Mouse (Mus musculus) heart, embryonic 14.5 days (tissue): Measurements from ENCODE around the gene Sned1. TPM values are rescaled to one million over a fixed set of nuclear protein-coding genes. Genes with fewer than 3 reads are reported as not detected.

Experiments
- ATAC-seq: fragments of 200-750 bp; cut with Nextera tagmentation; 2 replicates; pipeline ENCODE4 v1.8.0; 2017; ENCODE audit warnings: low read depth, moderate TSS enrichment; ENCODE audit not compliant: insufficient number of reproducible peaks, insufficient read depth, low FRiP score
- H3K27ac ChIP-seq, 2 experiments: fragments of 200-500 bp in 1 of 2; fragments of 300-500 bp in 1 of 2; sonication (generic) in 1 of 2; replicated peaks in 1 of 2; 2 replicates each; pipeline ENCODE4 v1.5.1; 2012 to 2014; ENCODE audit warnings: low read depth in 2 of 2, low read length in 2 of 2, control low read depth in 1 of 2, mild to moderate bottlenecking in 1 of 2, mixed read lengths in 1 of 2; ENCODE audit not compliant: control insufficient read depth in 1 of 2, insufficient read depth in 1 of 2
- H3K27me3 ChIP-seq: fragments of 300-500 bp; sonication (generic); 2 replicates; pipeline ENCODE4 v1.6.1; 2014; ENCODE audit warnings: mild to moderate bottlenecking, low read length, control low read depth; ENCODE audit not compliant: control insufficient read depth, insufficient read depth
- H3K36me3 ChIP-seq: fragments of 300-500 bp; sonication (generic); 2 replicates; pipeline ENCODE4 v1.6.1; 2014; ENCODE audit warnings: mild to moderate bottlenecking, control low read depth, low read length, mixed read lengths; ENCODE audit not compliant: control insufficient read depth, insufficient read depth
- H3K4me1 ChIP-seq, 2 experiments: fragments of 200-500 bp in 1 of 2; fragments of 300-500 bp in 1 of 2; sonication (generic) in 1 of 2; 2 replicates each; pipeline ENCODE4 v1.6.1; 2012 to 2014; ENCODE audit warnings: low read length in 2 of 2, control low read depth in 1 of 2, mixed read lengths in 1 of 2; ENCODE audit not compliant: control insufficient read depth in 2 of 2, insufficient read depth in 2 of 2
- H3K4me2 ChIP-seq: fragments of 300-500 bp; sonication (generic); 2 replicates; pipeline ENCODE4 v1.6.1; 2014; ENCODE audit warnings: mild to moderate bottlenecking, low read length
- H3K4me3 ChIP-seq, 2 experiments: fragments of 200-500 bp in 1 of 2; fragments of 300-500 bp in 1 of 2; sonication (generic) in 1 of 2; 2 replicates each; pipeline ENCODE4 v1.5.1; 2012 to 2014; ENCODE audit warnings: low read length in 2 of 2, mild to moderate bottlenecking in 2 of 2, control low read depth in 1 of 2, low read depth in 1 of 2, moderate library complexity in 1 of 2; ENCODE audit not compliant: control insufficient read depth in 1 of 2, insufficient read depth in 1 of 2
- H3K9ac ChIP-seq: fragments of 300-500 bp; sonication (generic); 2 replicates; pipeline ENCODE4 v1.6.1; 2014; ENCODE audit warnings: mild to moderate bottlenecking, low read length
- H3K9me3 ChIP-seq: fragments of 300-500 bp; sonication (generic); 2 replicates; pipeline ENCODE4 v1.6.1; 2016; ENCODE audit warnings: low read length, control low read depth; ENCODE audit not compliant: control insufficient read depth
- WGBS: fragments of 180-500 bp; shearing (Covaris S2); extraction: QIAGEN DNeasy Blood & Tissue Kit; methylation state at CpG from one replicate; pipeline ENCODE4 v1.1.7; 2014; 5-methylcytosine and 5-hydroxymethylcytosine counted together
- polyA plus RNA-seq: library from polyadenylated mRNA; unstranded; fragments of >200 nt; fragmentation: Nextera tagmentation; extraction: Ambion mirVana; gene quantifications from 2 replicates; pipeline ENCODE4 v1.2.1, GENCODE M21; 2014

The Sned1 gene
- polyA plus RNA-seq, 1 experiment from 2014 or later, result 3.1 TPM

DNA sequence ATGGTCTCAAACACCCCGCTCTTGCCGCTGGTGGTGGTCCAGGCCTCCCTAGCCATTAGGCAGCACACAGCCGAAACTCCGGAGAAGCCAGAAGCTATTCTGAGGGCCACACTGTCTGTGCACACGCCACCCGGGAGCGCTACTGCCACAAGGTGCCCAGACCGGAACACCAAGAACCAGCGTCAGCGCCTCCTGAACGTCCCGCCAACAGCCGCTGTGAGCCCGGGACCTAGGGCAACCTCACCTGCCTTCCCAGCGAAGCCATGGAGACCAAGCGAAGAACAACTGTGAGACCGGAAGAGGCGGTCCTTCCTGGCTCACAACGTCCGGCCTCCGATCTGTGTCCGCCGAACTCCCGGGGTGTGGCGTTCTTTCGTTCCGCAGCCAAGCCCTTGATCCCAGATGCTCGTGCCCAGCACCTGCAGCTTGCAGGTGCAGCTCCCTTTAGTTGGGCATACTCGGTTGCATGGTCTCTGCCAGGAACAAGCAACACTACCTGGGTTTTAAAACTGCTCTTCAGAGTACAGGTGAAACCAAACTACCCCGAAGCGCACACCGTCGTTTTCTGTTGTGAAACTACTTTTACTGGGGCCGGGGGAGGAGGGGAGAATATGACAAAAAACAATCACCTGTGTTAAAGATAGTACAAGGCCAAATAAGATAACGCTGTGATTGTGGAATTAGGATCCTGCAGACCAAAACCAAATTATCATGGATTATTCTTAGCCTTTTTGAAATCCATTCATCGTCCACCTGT is 70.1 kb downstream of the Sned1 start, which contains the start of gene Mterf4:
Gene Mterf4, minus strand, starts transcription at position 335 of the 757 bp plus-strand sequence.
- H3K9ac ChIP-seq, result peak within 1 kb of the TSS; percentile 76
- H3K4me3 ChIP-seq, result peak within 1 kb of the TSS; percentile 58 to 91
- H3K9me3 ChIP-seq, result no peaks in the 10 kb centered on the region
- peak within 1 kb of the TSS; percentile 73 for H3K4me2 ChIP-seq
- H3K27me3 ChIP-seq, result no peaks in the 10 kb centered on the region
- ATAC-seq, result peak; percentile 79; the same call in 1 of the 2 replicates
- H3K27ac ChIP-seq, result no peak within 1 kb of the TSS; a peak in 2 of 4 replicates
- WGBS, result 9% methylated on average over 36 of the region's 36 CpGs
- peaks cover 2 to 9% of the 10 kb centered on the region in 2 experiments; a peak in 2 of 4 replicates for H3K4me1 ChIP-seq
- peaks cover 48% of the 10 kb centered on the region for H3K36me3 ChIP-seq

DNA sequence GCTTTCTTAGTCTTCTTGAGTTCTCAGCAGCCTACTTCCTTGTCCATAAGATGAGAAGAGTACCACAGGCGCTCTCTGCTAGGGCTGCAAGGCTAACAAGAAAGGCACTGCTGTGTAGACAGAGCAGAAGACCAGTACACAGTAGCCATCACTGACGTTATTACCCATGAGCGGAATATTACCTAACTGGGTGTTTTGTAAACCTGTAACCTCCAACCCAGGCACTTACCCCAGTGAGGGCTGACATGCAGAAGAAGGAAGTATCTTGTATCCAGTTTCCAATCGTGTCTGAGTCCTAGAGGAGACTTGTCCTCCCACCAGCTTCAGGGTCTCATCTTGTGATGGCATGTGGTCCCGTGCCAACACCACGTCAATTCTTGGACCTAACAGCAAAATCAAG is 88.3 kb downstream of the Sned1 start:
- Histone ChIP-seq H3K36me3 (peaks cover 70% of the 10 kb centered on the region), H3K4me3 (no peak overlapping the region), H3K27me3 (no peaks in the 10 kb centered on the region), H3K9ac (no peak overlapping the region), H3K27ac (no peak overlapping the region), H3K4me2 (no peak overlapping the region), H3K4me1 (no peaks in the 10 kb centered on the region), H3K9me3 (no peaks in the 10 kb centered on the region)
- ATAC-seq, result no peak
- WGBS, result 87% methylated on average over 6 of the region's 6 CpGs

DNA sequence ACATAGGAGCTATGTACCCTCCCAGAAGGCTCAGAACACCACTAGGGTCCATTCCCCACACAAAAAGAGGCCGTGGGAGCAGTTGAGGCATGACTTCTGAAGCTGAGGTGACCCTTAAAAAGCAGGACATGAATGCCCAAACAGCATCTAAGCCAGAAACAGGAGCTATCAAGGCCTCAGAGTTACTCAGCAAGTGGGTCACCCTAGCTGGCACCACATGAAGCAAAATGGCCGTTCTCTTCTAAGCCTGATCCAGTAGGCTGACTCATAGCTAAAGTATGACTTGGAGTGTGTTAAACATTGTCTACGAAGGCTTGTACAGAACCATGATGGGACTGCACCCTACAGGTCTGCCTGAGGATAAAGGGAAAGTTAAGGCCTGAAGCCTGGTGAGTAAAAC is 90.8 kb downstream of the Sned1 start:
- Histone ChIP-seq H3K36me3 (peaks cover 61% of the 10 kb centered on the region), H3K4me1 (no peaks in the 10 kb centered on the region), H3K27me3 (no peaks in the 10 kb centered on the region), H3K4me2 (no peak overlapping the region), H3K27ac (no peak overlapping the region), H3K9me3 (no peaks in the 10 kb centered on the region), H3K4me3 (no peak overlapping the region), H3K9ac (no peak overlapping the region)
- ATAC-seq, result no peak
- 74% methylated on average over 3 of the region's 3 CpGs for WGBS

DNA sequence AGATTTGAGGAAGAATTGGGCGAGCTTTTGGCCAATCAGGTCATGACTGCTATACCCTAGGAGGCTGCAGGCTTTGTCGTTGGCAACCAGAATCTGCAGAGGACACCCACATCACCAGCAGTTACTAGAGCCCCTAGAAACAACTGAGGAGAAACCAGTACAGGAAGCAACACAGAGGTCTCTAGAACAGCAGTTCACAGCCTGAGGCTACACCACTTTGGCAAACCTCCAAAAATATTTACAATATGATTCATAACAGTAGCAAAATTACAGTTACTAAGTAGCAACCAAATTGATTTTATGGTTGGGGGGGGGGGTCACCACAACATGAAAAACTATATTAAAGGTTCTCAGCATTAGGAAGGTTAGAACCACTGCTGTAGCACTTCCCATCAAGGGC is 99.0 kb downstream of the Sned1 start:
- Histone ChIP-seq H3K27me3 (no peaks in the 10 kb centered on the region), H3K9me3 (no peaks in the 10 kb centered on the region), H3K36me3 (peaks cover 57% of the 10 kb centered on the region), H3K4me1 (no peaks in the 10 kb centered on the region), H3K9ac (no peak overlapping the region), H3K4me3 (no peak overlapping the region), H3K4me2 (no peak overlapping the region), H3K27ac (no peak overlapping the region)
- WGBS, result 69% methylated on average over 2 of the region's 2 CpGs
- ATAC-seq, result no peak

DNA sequence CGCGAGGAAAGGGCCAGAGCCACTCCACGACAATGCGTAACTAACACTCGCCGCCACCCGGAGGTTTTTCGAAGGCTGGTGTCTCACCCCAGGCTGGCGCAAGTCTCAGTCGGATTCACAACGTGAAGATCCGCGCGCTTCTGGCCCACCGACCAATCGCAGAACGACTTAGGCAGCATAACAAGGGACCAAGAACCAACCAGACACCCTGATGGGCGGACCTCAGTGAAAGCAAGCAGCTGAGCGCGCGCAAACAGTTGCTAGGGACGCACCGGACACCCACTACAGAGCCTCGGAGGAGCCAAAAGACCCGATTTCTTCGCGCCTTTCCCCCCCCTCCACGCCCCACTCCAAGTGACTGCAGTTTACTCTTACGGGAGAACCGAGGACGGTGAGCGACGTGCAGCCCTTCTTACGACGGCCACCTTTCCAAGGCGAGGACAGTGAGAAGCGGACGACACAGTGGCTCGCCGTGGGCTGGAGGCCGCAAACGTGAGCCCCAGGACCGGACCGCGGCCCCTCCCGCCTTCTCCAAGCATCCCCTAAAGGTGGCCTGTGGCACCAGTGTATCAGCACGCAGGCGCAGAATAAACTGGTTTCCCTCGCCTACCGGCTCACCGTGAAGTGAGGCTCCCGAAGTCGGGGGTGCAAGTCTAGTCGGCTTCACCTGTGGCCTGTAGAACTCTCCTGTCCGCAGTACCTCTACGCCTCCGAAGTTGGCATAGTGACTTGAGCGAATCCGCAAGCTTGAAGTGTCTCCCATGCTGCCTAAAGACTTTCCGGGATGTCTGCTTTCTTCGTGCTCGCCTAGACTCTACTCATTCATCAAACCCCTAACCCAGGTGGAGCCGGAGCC is 107.2 kb downstream of the Sned1 start, which contains the start of the genes Ppp1r7 and Pask:
Gene Ppp1r7, plus strand, starts transcription at position 207 of the 856 bp plus-strand sequence.
Gene Pask, minus strand, starts transcription at position 835 of the 856 bp plus-strand sequence.
- peak within 1 kb of the TSS; percentile 78 to 99 for H3K4me3 ChIP-seq
- H3K27me3 ChIP-seq, result no peaks in the 10 kb centered on the region
- peak within 1 kb of the TSS; percentile 90 for H3K9ac ChIP-seq
- H3K9me3 ChIP-seq, result no peaks in the 10 kb centered on the region
- peak within 1 kb of the TSS; percentile 92 for H3K4me2 ChIP-seq
- peaks cover 25% of the 10 kb centered on the region for H3K36me3 ChIP-seq
- under 1% methylated on average over 63 of the region's 63 CpGs for WGBS
- H3K4me1 ChIP-seq, result peaks cover 5 to 15% of the 10 kb centered on the region in 2 experiments; a peak in 3 of 4 replicates
- H3K27ac ChIP-seq, result peak within 1 kb of the TSS; percentile 58 to 69
- peak; percentile 96 for ATAC-seq

DNA sequence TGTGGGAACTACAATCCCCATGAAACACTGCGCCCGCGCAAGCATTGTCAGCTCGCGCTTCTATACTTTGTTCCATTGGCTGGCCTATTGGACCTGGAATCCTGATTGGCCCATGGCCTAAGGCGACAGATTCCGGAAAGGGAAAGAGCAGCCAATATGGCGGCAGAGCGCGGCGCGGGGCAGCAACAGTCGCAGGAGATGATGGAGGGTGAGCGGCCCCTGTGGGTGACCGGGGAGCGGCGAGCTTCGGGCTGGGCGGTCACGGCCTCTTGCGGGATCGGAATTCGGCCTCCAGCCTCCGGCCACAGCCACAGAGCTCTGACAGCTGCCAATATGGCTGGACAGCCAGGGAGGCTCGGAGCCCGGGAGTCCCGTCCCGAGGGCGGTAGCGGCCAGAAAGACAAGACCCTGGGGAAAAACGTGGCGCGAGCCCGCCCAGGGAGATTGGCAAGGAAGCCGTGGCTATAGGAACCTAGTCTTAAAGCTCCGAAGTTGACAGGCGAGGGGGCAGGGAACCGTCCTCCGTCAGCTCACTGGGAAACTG is 107.9 kb downstream of the Sned1 start:
- peaks cover 32% of the 10 kb centered on the region for H3K36me3 ChIP-seq
- peak; percentile 94 for ATAC-seq
- peak overlapping the region; percentile 78 to 99 for H3K4me3 ChIP-seq
- H3K27ac ChIP-seq, result peak overlapping the region; percentile 15 to 58; a peak in 2 of 4 replicates
- WGBS, result under 1% methylated on average over 39 of the region's 39 CpGs
- no peaks in the 10 kb centered on the region for H3K27me3 ChIP-seq
- H3K9me3 ChIP-seq, result no peaks in the 10 kb centered on the region
- H3K4me2 ChIP-seq, result peak overlapping the region; percentile 92
- H3K4me1 ChIP-seq, result peaks cover 5 to 15% of the 10 kb centered on the region in 2 experiments; a peak in 3 of 4 replicates
- peak overlapping the region; percentile 90 for H3K9ac ChIP-seq

DNA sequence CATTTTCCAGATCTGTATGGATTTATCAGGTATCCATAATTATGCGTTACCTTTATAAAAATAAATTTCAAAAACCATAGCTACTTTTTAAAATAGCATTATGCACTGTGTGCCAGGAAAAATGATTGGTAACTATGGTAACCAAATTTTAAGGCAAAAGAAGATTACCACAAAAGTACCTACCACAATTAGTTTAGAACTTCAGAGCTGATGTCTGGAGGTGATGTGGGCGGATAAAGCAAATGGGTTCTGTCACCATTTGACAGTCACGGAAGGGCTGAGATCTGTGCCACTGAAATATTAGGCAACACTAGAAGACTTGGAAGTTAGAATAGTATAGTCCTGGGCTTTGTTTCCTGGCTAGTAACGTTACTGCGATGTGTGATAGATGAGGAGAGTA is 111.5 kb downstream of the Sned1 start:
- H3K36me3 ChIP-seq, result peaks cover 62% of the 10 kb centered on the region

More for the DNA sequence above, 111.5 kb downstream of the Sned1 start:
- no peaks in the 10 kb centered on the region for H3K9me3 ChIP-seq
- H3K4me1 ChIP-seq, result peaks cover 5 to 9% of the 10 kb centered on the region in 2 experiments; a peak in 3 of 4 replicates
- no peaks in the 10 kb centered on the region for H3K27me3 ChIP-seq
- no peak overlapping the region for H3K4me2 ChIP-seq
- no peak overlapping the region for H3K9ac ChIP-seq
- H3K4me3 ChIP-seq, result no peak overlapping the region
- no peak overlapping the region for H3K27ac ChIP-seq
- WGBS, result 93% methylated on average over 5 of the region's 5 CpGs
- no peak for ATAC-seq
